Mouse (Mus musculus): ENCODE data around the gene Krtap2-4. TPM values are rescaled to one million over a fixed set of nuclear protein-coding genes. Genes with fewer than 3 reads are reported as not detected.

Gene Krtap2-4
- polyA plus RNA-seq, 1 experiment from 2014 or later: not detected

DNA sequence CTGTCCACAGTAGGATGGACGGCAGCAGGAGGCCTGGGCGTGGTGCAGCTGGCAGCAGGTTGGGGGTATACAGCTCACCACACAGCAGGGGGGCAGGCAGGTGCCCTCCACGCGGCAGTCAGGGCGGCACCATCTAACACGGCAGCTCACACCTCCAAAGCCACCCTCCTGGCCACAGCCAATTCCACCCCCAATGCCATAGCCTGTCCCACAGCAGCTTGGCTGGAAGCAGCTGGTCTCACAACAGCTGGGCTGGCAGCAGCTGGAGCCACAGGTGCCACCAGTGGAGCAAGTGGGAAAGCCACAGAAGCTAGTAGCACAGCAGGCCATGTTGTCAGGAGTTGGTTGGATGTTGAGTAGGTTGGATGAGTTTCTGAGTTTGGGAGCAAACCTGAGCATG lies 34.0 kb downstream of the Krtap2-4 start, which contains the start of gene Krtap1-5:
Gene Krtap1-5 (minus strand): TSS at position 381 of the 400 bp plus-strand sequence.
- Histone ChIP-seq H3K9me3 (replicated peaks) (no peaks in the 10 kb centered on the region), H3K36me3 (ENCODE audit: poor library complexity, severe bottlenecking) (no peaks in the 10 kb centered on the region), H3K4me2 (no peak within 1 kb of the TSS), H3K9ac (no peak within 1 kb of the TSS), H3K27ac (no peak within 1 kb of the TSS), H3K4me3 (no peak within 1 kb of the TSS), H3K4me1 (no peaks in the 10 kb centered on the region), H3K27me3 (no peaks in the 10 kb centered on the region)
- no peak for ATAC-seq
- 89% methylated on average over 6 of the region's 6 CpGs for WGBS

DNA sequence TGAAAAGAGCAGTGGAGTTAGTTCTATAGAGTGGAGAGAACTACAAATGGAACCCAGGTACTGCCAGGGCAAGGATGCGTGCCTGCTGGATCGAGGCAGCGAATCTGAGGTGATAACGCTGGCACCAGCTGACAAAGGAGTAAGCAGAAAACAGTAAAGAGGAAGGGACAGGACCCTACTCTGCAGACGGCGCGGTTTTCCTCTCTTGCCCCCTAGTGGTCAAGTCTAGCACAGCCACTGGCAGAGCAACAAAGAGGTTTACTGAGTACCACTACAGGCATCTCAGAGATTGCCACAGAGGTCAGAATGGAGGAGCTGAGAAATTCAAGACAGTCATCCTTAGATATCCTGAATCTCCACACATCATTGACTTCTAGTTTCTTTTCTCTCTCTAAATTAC lies 40.5 kb downstream of the Krtap2-4 start:
- Histone ChIP-seq H3K36me3 (ENCODE audit: poor library complexity, severe bottlenecking) (no peaks in the 10 kb centered on the region), H3K9ac (peak overlapping the region; percentile 53), H3K4me1 (no peaks in the 10 kb centered on the region), H3K27ac (no peak overlapping the region), H3K4me3 (peak overlapping the region; percentile 21; the same call in 1 of the 2 replicates), H3K4me2 (peak overlapping the region; percentile 51), H3K27me3 (no peaks in the 10 kb centered on the region), H3K9me3 (replicated peaks) (no peaks in the 10 kb centered on the region)
- 3% methylated on average over 7 of the region's 7 CpGs for WGBS
- ATAC-seq: peak; percentile 83

DNA sequence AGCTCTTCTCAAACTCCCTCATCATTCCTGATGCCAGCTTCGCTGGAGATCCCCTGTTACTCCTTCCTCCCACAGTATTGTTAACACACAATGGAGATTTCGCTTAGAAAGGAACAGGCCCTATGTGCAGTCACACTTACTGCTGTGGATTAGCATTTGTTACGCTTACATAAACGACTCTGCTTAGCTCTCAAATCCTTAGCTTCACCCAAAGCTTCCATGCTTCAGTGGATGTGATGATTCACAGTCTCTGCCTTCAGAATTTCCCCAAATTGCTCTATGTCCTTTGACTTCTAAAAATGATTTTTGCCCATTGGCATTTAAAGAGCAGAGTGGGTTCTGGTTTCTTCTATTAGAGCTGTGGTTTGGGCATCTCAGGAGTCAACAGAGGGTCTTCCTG lies 41.5 kb downstream of the Krtap2-4 start:
- no peaks in the 10 kb centered on the region for H3K9me3 ChIP-seq (replicated peaks)
- no peak overlapping the region for H3K9ac ChIP-seq
- no peaks in the 10 kb centered on the region for H3K36me3 ChIP-seq (ENCODE audit: poor library complexity, severe bottlenecking)
- WGBS: 23% methylated on average over 4 of the region's 4 CpGs
- no peaks in the 10 kb centered on the region for H3K27me3 ChIP-seq
- no peak overlapping the region for H3K4me2 ChIP-seq
- no peaks in the 10 kb centered on the region for H3K4me1 ChIP-seq
- ATAC-seq: no peak
- no peak overlapping the region for H3K4me3 ChIP-seq
- H3K27ac ChIP-seq: no peak overlapping the region

DNA sequence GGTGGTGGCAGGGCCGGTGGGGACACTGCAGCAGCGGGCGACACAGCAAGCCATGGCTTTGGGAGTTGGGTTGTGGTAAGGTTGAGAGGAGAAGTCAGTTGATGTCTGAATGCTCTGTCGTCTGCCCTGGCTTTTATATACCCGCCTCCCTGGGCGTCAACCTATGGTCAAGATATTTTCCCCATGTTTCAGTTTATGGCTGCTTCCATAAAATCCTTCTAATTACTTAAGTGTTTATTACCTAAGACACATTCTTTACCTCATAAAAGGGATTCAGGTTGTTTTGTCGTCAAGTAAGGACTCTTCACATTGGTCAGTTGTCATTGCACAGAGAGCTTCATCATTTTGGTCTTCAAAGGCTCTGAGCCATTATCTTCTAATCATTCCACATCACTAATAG lies 48.1 kb downstream of the Krtap2-4 start, which contains the start of gene Krtap3-1:
Gene Krtap3-1 (minus strand): TSS at position 101 of the 400 bp plus-strand sequence.
- no peaks in the 10 kb centered on the region for H3K4me1 ChIP-seq
- no peak within 1 kb of the TSS for H3K27ac ChIP-seq
- H3K4me3 ChIP-seq: no peak within 1 kb of the TSS
- no peak for ATAC-seq
- H3K9me3 ChIP-seq (replicated peaks): no peaks in the 10 kb centered on the region
- H3K4me2 ChIP-seq: no peak within 1 kb of the TSS
- H3K36me3 ChIP-seq (ENCODE audit: poor library complexity, severe bottlenecking): no peaks in the 10 kb centered on the region
- H3K27me3 ChIP-seq: no peaks in the 10 kb centered on the region
- H3K9ac ChIP-seq: no peak within 1 kb of the TSS
- 94% methylated on average over 7 of the region's 7 CpGs for WGBS

Other genes starting within 250 kb of the Krtap2-4 start
- 0.17 and 0.21 TPM in 2 replicates for gene Krt28, start 239.9 kb downstream of the Krtap2-4 start, polyA plus RNA-seq (2015; fragmentation: Nextera tagmentation; extraction: Ambion mirVana)
- 31.4 and 39.8 TPM in 2 replicates for gene Krt10, start 225.5 kb downstream of the Krtap2-4 start, polyA plus RNA-seq (2015; fragmentation: Nextera tagmentation; extraction: Ambion mirVana)
- 0.15 TPM in 1 of 2 replicates, not detected in the other for gene Krt12, start 192.6 kb downstream of the Krtap2-4 start, polyA plus RNA-seq (2015; fragmentation: Nextera tagmentation; extraction: Ambion mirVana)
- 0.11 TPM in 1 of 2 replicates, not detected in the other for gene Krt20, start 176.7 kb downstream of the Krtap2-4 start, polyA plus RNA-seq (2015; fragmentation: Nextera tagmentation; extraction: Ambion mirVana)
- gene Krt23, start 121.7 kb downstream of the Krtap2-4 start, polyA plus RNA-seq (2015; fragmentation: Nextera tagmentation; extraction: Ambion mirVana): not detected in 2 replicates
- not detected in 2 replicates for gene Krt39, start 93.5 kb downstream of the Krtap2-4 start, polyA plus RNA-seq (2015; fragmentation: Nextera tagmentation; extraction: Ambion mirVana)
- not detected in 2 replicates for gene Krt40, start 71.7 kb downstream of the Krtap2-4 start, polyA plus RNA-seq (2015; fragmentation: Nextera tagmentation; extraction: Ambion mirVana)
- gene Krtap3-3, start 64.0 kb downstream of the Krtap2-4 start, polyA plus RNA-seq (2015; fragmentation: Nextera tagmentation; extraction: Ambion mirVana): not detected in 2 replicates
- gene Krtap3-2, start 58.0 kb downstream of the Krtap2-4 start, polyA plus RNA-seq (2015; fragmentation: Nextera tagmentation; extraction: Ambion mirVana): not detected in 2 replicates
- not detected in 2 replicates for gene Gm11939, start 55.4 kb downstream of the Krtap2-4 start, polyA plus RNA-seq (2015; fragmentation: Nextera tagmentation; extraction: Ambion mirVana)
- not detected in 2 replicates for gene Krtap3-1, start 48.2 kb downstream of the Krtap2-4 start, polyA plus RNA-seq (2015; fragmentation: Nextera tagmentation; extraction: Ambion mirVana)
- gene Krtap1-5, start 33.8 kb downstream of the Krtap2-4 start, polyA plus RNA-seq (2015; fragmentation: Nextera tagmentation; extraction: Ambion mirVana): not detected in 2 replicates
- gene Krtap1-4, start 31.2 kb downstream of the Krtap2-4 start, polyA plus RNA-seq (2015; fragmentation: Nextera tagmentation; extraction: Ambion mirVana): not detected in 2 replicates
- not detected in 2 replicates for gene Krtap1-3, start 23.5 kb downstream of the Krtap2-4 start, polyA plus RNA-seq (2015; fragmentation: Nextera tagmentation; extraction: Ambion mirVana)
- gene Krtap9-3, start 16.7 kb downstream of the Krtap2-4 start, polyA plus RNA-seq (2015; fragmentation: Nextera tagmentation; extraction: Ambion mirVana): not detected in 2 replicates
- not detected in 2 replicates for gene Gm11938, start 11.5 kb downstream of the Krtap2-4 start, polyA plus RNA-seq (2015; fragmentation: Nextera tagmentation; extraction: Ambion mirVana)
- gene Gm11937, start 4.7 kb downstream of the Krtap2-4 start, polyA plus RNA-seq (2015; fragmentation: Nextera tagmentation; extraction: Ambion mirVana): not detected in 2 replicates
- gene Gm11562, start 5.6 kb upstream of the Krtap2-4 start, polyA plus RNA-seq (2015; fragmentation: Nextera tagmentation; extraction: Ambion mirVana): not detected in 2 replicates
- not detected in 2 replicates for gene Krtap4-1, start 13.4 kb upstream of the Krtap2-4 start, polyA plus RNA-seq (2015; fragmentation: Nextera tagmentation; extraction: Ambion mirVana)
- not detected in 2 replicates for gene Krtap4-2, start 20.2 kb upstream of the Krtap2-4 start, polyA plus RNA-seq (2015; fragmentation: Nextera tagmentation; extraction: Ambion mirVana)
- gene Krtap4-7, start 29.2 kb upstream of the Krtap2-4 start, polyA plus RNA-seq (2015; fragmentation: Nextera tagmentation; extraction: Ambion mirVana): not detected in 2 replicates
- not detected in 2 replicates for gene Gm11555, start 35.4 kb upstream of the Krtap2-4 start, polyA plus RNA-seq (2015; fragmentation: Nextera tagmentation; extraction: Ambion mirVana)
- gene Gm11563, start 44.1 kb upstream of the Krtap2-4 start, polyA plus RNA-seq (2015; fragmentation: Nextera tagmentation; extraction: Ambion mirVana): not detected in 2 replicates
- gene Krtap4-6, start 51.1 kb upstream of the Krtap2-4 start, polyA plus RNA-seq (2015; fragmentation: Nextera tagmentation; extraction: Ambion mirVana): not detected in 2 replicates
- gene Gm14190, start 75.9 kb upstream of the Krtap2-4 start, polyA plus RNA-seq (2015; fragmentation: Nextera tagmentation; extraction: Ambion mirVana): not detected in 2 replicates
- gene Gm14180, start 119.4 kb upstream of the Krtap2-4 start, polyA plus RNA-seq (2015; fragmentation: Nextera tagmentation; extraction: Ambion mirVana): not detected in 2 replicates
- gene Gm11595, start 158.1 kb upstream of the Krtap2-4 start, polyA plus RNA-seq (2015; fragmentation: Nextera tagmentation; extraction: Ambion mirVana): not detected in 2 replicates
- gene Krtap4-8, start 165.9 kb upstream of the Krtap2-4 start, polyA plus RNA-seq (2015; fragmentation: Nextera tagmentation; extraction: Ambion mirVana): not detected in 2 replicates
- not detected in 2 replicates for gene Krtap4-9, start 170.4 kb upstream of the Krtap2-4 start, polyA plus RNA-seq (2015; fragmentation: Nextera tagmentation; extraction: Ambion mirVana)
- gene Gm11596, start 178.6 kb upstream of the Krtap2-4 start, polyA plus RNA-seq (2015; fragmentation: Nextera tagmentation; extraction: Ambion mirVana): not detected in 2 replicates
- gene Gm11569, start 184.1 kb upstream of the Krtap2-4 start, polyA plus RNA-seq (2015; fragmentation: Nextera tagmentation; extraction: Ambion mirVana): not detected in 2 replicates
- not detected in 2 replicates for gene Gm11554, start 189.6 kb upstream of the Krtap2-4 start, polyA plus RNA-seq (2015; fragmentation: Nextera tagmentation; extraction: Ambion mirVana)
- not detected in 2 replicates for gene Krtap4-13, start 195.0 kb upstream of the Krtap2-4 start, polyA plus RNA-seq (2015; fragmentation: Nextera tagmentation; extraction: Ambion mirVana)
- not detected in 2 replicates for gene Gm11564, start 200.8 kb upstream of the Krtap2-4 start, polyA plus RNA-seq (2015; fragmentation: Nextera tagmentation; extraction: Ambion mirVana)
- not detected in 2 replicates for gene 2300003K06Rik, start 223.2 kb upstream of the Krtap2-4 start, polyA plus RNA-seq (2015; fragmentation: Nextera tagmentation; extraction: Ambion mirVana)
- not detected in 2 replicates for gene Krtap4-16, start 236.8 kb upstream of the Krtap2-4 start, polyA plus RNA-seq (2015; fragmentation: Nextera tagmentation; extraction: Ambion mirVana)
- gene Gm11568, start 243.1 kb upstream of the Krtap2-4 start, polyA plus RNA-seq (2015; fragmentation: Nextera tagmentation; extraction: Ambion mirVana): not detected in 2 replicates
- not detected in 2 replicates for gene Gm11559, start 249.6 kb upstream of the Krtap2-4 start, polyA plus RNA-seq (2015; fragmentation: Nextera tagmentation; extraction: Ambion mirVana)